Mouse (Mus musculus): ENCODE results near the gene Cnbd2. TPM values are rescaled to one million over a fixed set of nuclear protein-coding genes. Genes with fewer than 3 reads are reported as not detected.

The Cnbd2 gene
- polyA plus RNA-seq, 1 experiment, result 1.7 TPM

DNA sequence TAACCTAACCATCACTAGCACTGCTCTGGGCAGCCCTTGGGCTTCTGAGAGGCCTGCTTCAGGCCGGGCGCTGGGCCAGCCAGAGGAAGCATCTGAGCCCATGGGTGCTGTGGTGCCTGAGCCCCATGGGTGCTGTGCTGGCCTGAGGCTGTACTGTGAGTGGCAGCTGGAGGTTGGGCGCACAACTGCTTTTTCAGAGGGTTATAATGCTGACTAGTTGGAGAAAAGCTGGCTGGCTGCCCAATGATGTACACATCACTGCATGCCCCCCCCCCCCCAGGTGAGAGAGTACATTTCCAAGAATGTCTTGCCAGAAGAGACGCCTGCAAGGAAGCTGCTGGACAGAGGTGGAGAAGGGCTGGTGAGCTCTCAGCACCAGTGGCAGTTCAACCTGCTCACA, 7.7 kb upstream of the Cnbd2 start:
- no peaks in the 10 kb centered on the region for H3K79me2 ChIP-seq (ENCODE audit: control insufficient read depth, insufficient read depth)
- H3K36me3 ChIP-seq (ENCODE audit: control insufficient read depth, insufficient read depth), result peaks cover 71% of the 10 kb centered on the region
- no peaks in the 10 kb centered on the region for H3K79me3 ChIP-seq (ENCODE audit: low read depth)
- no peak for TF ChIP-seq CTCF (IDR thresholded peaks at IDR 0.05; ENCODE audit: control insufficient read depth, insufficient read depth, insufficient read length)
- no peak for TF ChIP-seq CEBPB (IDR thresholded peaks at IDR 0.05; ENCODE audit: low read depth)
- no peak for TF ChIP-seq MYOG (IDR thresholded peaks at IDR 0.05; ENCODE audit: control insufficient read depth, extremely low read depth, insufficient read length)
- TF ChIP-seq FOSL1 (IDR thresholded peaks at IDR 0.05; ENCODE audit: insufficient read depth, low read length, poor library complexity, severe bottlenecking), result no peak
- TF ChIP-seq MYOD1 (IDR thresholded peaks at IDR 0.05; ENCODE audit: control insufficient read depth, insufficient read length, low read depth), result no peak
- no peak for TF ChIP-seq USF1 (IDR thresholded peaks at IDR 0.05; ENCODE audit: low read depth)
- TF ChIP-seq MAX (IDR thresholded peaks at IDR 0.05), result no peak
- no peak overlapping the region for H3K4me3 ChIP-seq (ENCODE audit: insufficient read depth, poor library complexity, severe bottlenecking)
- H3K27me3 ChIP-seq (ENCODE audit: control insufficient read depth, insufficient read depth, insufficient read length), result no peaks in the 10 kb centered on the region
- no peak overlapping the region for H3ac ChIP-seq (ENCODE audit: control insufficient read depth, insufficient read length, low read depth)

DNA sequence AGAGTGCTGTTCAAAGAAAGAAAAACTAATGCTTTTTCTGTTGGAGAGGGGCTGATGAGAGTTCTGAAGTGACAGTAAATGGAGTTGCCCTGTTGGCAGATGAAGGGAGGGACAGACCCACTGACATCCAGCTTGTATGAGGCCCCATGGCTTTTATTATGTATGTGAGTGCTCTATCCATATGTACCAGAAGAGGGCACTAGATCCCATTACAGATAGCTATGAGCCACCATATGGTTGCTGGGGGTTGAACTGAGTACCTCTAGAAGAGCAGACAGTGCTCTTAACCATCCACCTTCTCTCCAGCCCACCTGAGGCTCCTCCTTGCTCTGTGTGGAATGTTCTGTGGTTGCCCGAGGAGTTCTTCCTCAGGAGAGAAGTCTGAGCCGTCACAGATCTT, 6.3 kb upstream of the Cnbd2 start:
- Histone ChIP-seq H3K36me3 (ENCODE audit: control insufficient read depth, insufficient read depth) (peaks cover 60% of the 10 kb centered on the region), H3K4me3 (ENCODE audit: insufficient read depth, poor library complexity, severe bottlenecking) (no peak overlapping the region), H3K79me3 (ENCODE audit: low read depth) (no peaks in the 10 kb centered on the region), H3ac (ENCODE audit: control insufficient read depth, insufficient read length, low read depth) (no peak overlapping the region), H3K27me3 (ENCODE audit: control insufficient read depth, insufficient read depth, insufficient read length) (no peaks in the 10 kb centered on the region), H3K79me2 (ENCODE audit: control insufficient read depth, insufficient read depth) (no peaks in the 10 kb centered on the region)
- TF ChIP-seq CEBPB (IDR thresholded peaks at IDR 0.05; ENCODE audit: low read depth) (no peak), USF1 (IDR thresholded peaks at IDR 0.05; ENCODE audit: low read depth) (no peak), MAX (IDR thresholded peaks at IDR 0.05) (no peak), CTCF (IDR thresholded peaks at IDR 0.05; ENCODE audit: control insufficient read depth, insufficient read depth, insufficient read length) (no peak), MYOD1 (IDR thresholded peaks at IDR 0.05; ENCODE audit: control insufficient read depth, insufficient read length, low read depth) (no peak), FOSL1 (IDR thresholded peaks at IDR 0.05; ENCODE audit: insufficient read depth, low read length, poor library complexity, severe bottlenecking) (no peak), MYOG (IDR thresholded peaks at IDR 0.05; ENCODE audit: control insufficient read depth, extremely low read depth, insufficient read length) (no peak)

GRCm38 (mm10) chr2:156307261-156307660, 4.8 kb upstream of the Cnbd2 start:
- peaks cover 52% of the 10 kb centered on the region for H3K36me3 ChIP-seq (ENCODE audit: control insufficient read depth, insufficient read depth)
- no peaks in the 10 kb centered on the region for H3K27me3 ChIP-seq (ENCODE audit: control insufficient read depth, insufficient read depth, insufficient read length)
- TF ChIP-seq MAX (IDR thresholded peaks at IDR 0.05) (no peak), MYOD1 (IDR thresholded peaks at IDR 0.05; ENCODE audit: control insufficient read depth, insufficient read length, low read depth) (no peak), FOSL1 (IDR thresholded peaks at IDR 0.05; ENCODE audit: insufficient read depth, low read length, poor library complexity, severe bottlenecking) (no peak), CTCF (IDR thresholded peaks at IDR 0.05; ENCODE audit: control insufficient read depth, insufficient read depth, insufficient read length) (no peak), CEBPB (IDR thresholded peaks at IDR 0.05; ENCODE audit: low read depth) (no peak), USF1 (IDR thresholded peaks at IDR 0.05; ENCODE audit: low read depth) (no peak), MYOG (IDR thresholded peaks at IDR 0.05; ENCODE audit: control insufficient read depth, extremely low read depth, insufficient read length) (no peak)
- H3ac ChIP-seq (ENCODE audit: control insufficient read depth, insufficient read length, low read depth), result no peak overlapping the region
- no peak overlapping the region for H3K4me3 ChIP-seq (ENCODE audit: insufficient read depth, poor library complexity, severe bottlenecking)
- no peaks in the 10 kb centered on the region for H3K79me3 ChIP-seq (ENCODE audit: low read depth)
- no peaks in the 10 kb centered on the region for H3K79me2 ChIP-seq (ENCODE audit: control insufficient read depth, insufficient read depth)

GRCm38 (mm10) chr2:156309948-156310347, 2.2 kb upstream of the Cnbd2 start:
- Histone ChIP-seq H3K79me3 (ENCODE audit: low read depth) (peaks cover 2% of the 10 kb centered on the region), H3K79me2 (ENCODE audit: control insufficient read depth, insufficient read depth) (peaks cover 13% of the 10 kb centered on the region), H3K27me3 (ENCODE audit: control insufficient read depth, insufficient read depth, insufficient read length) (no peaks in the 10 kb centered on the region), H3K4me3 (ENCODE audit: insufficient read depth, poor library complexity, severe bottlenecking) (no peak overlapping the region), H3ac (ENCODE audit: control insufficient read depth, insufficient read length, low read depth) (no peak overlapping the region), H3K36me3 (ENCODE audit: control insufficient read depth, insufficient read depth) (peaks cover 32% of the 10 kb centered on the region)
- no peak for TF ChIP-seq CTCF (IDR thresholded peaks at IDR 0.05; ENCODE audit: control insufficient read depth, insufficient read depth, insufficient read length)
- no peak for TF ChIP-seq CEBPB (IDR thresholded peaks at IDR 0.05; ENCODE audit: low read depth)
- no peak for TF ChIP-seq MAX (IDR thresholded peaks at IDR 0.05)
- TF ChIP-seq USF1 (IDR thresholded peaks at IDR 0.05; ENCODE audit: low read depth), result no peak
- TF ChIP-seq MYOG (IDR thresholded peaks at IDR 0.05; ENCODE audit: control insufficient read depth, extremely low read depth, insufficient read length), result no peak
- no peak for TF ChIP-seq MYOD1 (IDR thresholded peaks at IDR 0.05; ENCODE audit: control insufficient read depth, insufficient read length, low read depth)
- TF ChIP-seq FOSL1 (IDR thresholded peaks at IDR 0.05; ENCODE audit: insufficient read depth, low read length, poor library complexity, severe bottlenecking), result no peak

DNA sequence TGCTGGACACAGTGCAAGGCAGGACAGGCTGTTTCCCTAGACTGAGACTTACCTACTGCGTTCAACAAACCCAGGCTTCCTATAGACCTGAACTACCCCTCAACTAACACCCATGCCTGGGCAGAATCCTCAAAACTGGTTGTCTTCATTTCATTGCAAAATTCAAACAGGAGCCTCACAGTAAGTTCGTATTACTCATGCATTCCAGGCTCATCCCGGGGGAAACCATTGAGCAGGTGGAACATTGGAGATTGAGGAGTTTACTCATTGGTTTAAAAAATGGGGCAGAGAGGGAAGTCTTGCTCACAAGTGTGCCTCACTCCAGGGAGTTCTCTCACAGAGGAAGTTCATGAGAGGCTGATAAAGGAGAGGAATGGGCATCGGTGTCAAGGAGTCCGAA, 1.6 kb upstream of the Cnbd2 start:
- no peak overlapping the region for H3ac ChIP-seq (ENCODE audit: control insufficient read depth, insufficient read length, low read depth)
- peaks cover 29% of the 10 kb centered on the region for H3K36me3 ChIP-seq (ENCODE audit: control insufficient read depth, insufficient read depth)
- no peaks in the 10 kb centered on the region for H3K27me3 ChIP-seq (ENCODE audit: control insufficient read depth, insufficient read depth, insufficient read length)
- H3K79me3 ChIP-seq (ENCODE audit: low read depth), result peaks cover 2% of the 10 kb centered on the region
- peaks cover 13% of the 10 kb centered on the region for H3K79me2 ChIP-seq (ENCODE audit: control insufficient read depth, insufficient read depth)
- peak; percentile 11 for TF ChIP-seq MYOD1 (IDR thresholded peaks at IDR 0.05; ENCODE audit: control insufficient read depth, insufficient read length, low read depth)
- TF ChIP-seq CEBPB (IDR thresholded peaks at IDR 0.05; ENCODE audit: low read depth), result no peak
- H3K4me3 ChIP-seq (ENCODE audit: insufficient read depth, poor library complexity, severe bottlenecking), result no peak overlapping the region

DNA sequence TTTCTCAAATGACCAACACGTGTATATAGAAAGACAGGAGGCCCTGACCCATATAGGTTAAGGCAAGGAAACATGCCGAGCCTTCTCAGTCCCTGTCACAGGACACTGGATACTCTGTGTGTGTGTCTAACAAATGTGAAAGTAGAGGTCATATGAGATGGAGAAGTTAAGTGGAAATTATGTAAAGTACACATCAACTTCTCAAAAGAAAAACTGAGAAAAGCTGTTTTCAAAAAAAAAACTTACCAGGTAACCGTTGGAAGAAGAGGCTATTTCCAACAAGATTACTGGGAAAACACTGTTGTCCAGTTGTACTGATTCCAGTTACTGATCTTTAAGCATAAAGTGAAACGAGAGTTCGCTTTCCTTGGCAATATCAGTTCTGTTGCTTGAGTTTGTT, 1.2 kb upstream of the Cnbd2 start:
- Histone ChIP-seq H3K79me3 (ENCODE audit: low read depth) (peaks cover 2% of the 10 kb centered on the region), H3ac (ENCODE audit: control insufficient read depth, insufficient read length, low read depth) (no peak overlapping the region), H3K27me3 (ENCODE audit: control insufficient read depth, insufficient read depth, insufficient read length) (no peaks in the 10 kb centered on the region), H3K79me2 (ENCODE audit: control insufficient read depth, insufficient read depth) (peaks cover 13% of the 10 kb centered on the region), H3K4me3 (ENCODE audit: insufficient read depth, poor library complexity, severe bottlenecking) (no peak overlapping the region), H3K36me3 (ENCODE audit: control insufficient read depth, insufficient read depth) (peaks cover 28% of the 10 kb centered on the region)
- TF ChIP-seq MYOD1 (IDR thresholded peaks at IDR 0.05; ENCODE audit: control insufficient read depth, insufficient read length, low read depth) (no peak), CTCF (IDR thresholded peaks at IDR 0.05; ENCODE audit: control insufficient read depth, insufficient read depth, insufficient read length) (no peak), CEBPB (IDR thresholded peaks at IDR 0.05; ENCODE audit: low read depth) (no peak), USF1 (IDR thresholded peaks at IDR 0.05; ENCODE audit: low read depth) (no peak), MYOG (IDR thresholded peaks at IDR 0.05; ENCODE audit: control insufficient read depth, extremely low read depth, insufficient read length) (no peak), MAX (IDR thresholded peaks at IDR 0.05) (no peak), FOSL1 (IDR thresholded peaks at IDR 0.05; ENCODE audit: insufficient read depth, low read length, poor library complexity, severe bottlenecking) (no peak)
